Mouse (Mus musculus): ENCODE results near the gene Slc4a4. TPM values are rescaled to one million over a fixed set of nuclear protein-coding genes. Genes with fewer than 3 reads are reported as not detected.

Gene Slc4a4
- 4.6 and 4.7 TPM in 2 replicates for polyA plus RNA-seq (2015; fragmentation: Nextera tagmentation; extraction: Ambion mirVana)

- peak within 1 kb of the TSS; percentile 86 for H3K4me3 ChIP-seq (replicated peaks)
- under 1% methylated on average over 105 of the region's 119 CpGs for whole genome bisulfite sequencing
- ATAC-seq: peak; percentile 85
- peaks cover 11% of the 10 kb centered on the region; the same call in 1 of the 2 replicates for H3K4me1 ChIP-seq (replicated peaks)
- no peaks in the 10 kb centered on the region for H3K27me3 ChIP-seq (replicated peaks)
- peak within 1 kb of the TSS; percentile 95 for H3K4me2 ChIP-seq (replicated peaks)
- no peaks in the 10 kb centered on the region for H3K9me3 ChIP-seq
- peak within 1 kb of the TSS; percentile 76 for H3K9ac ChIP-seq
- H3K36me3 ChIP-seq: no peaks in the 10 kb centered on the region
- peak within 1 kb of the TSS; percentile 54; the same call in 1 of the 2 replicates for H3K27ac ChIP-seq
Measured at GRCm38 (mm10) chr5:88886668-88887555, at the start of gene Slc4a4. Gene Slc4a4 (plus strand): TSS chr5:88886818.

- 74% methylated on average over 5 of the region's 5 CpGs for WGBS
- no peaks in the 10 kb centered on the region for H3K9me3 ChIP-seq
- H3K4me2 ChIP-seq (replicated peaks): no peak overlapping the region
- H3K27ac ChIP-seq: no peak overlapping the region
- H3K27me3 ChIP-seq (replicated peaks): no peaks in the 10 kb centered on the region
- H3K4me3 ChIP-seq (replicated peaks): no peak overlapping the region
- H3K4me1 ChIP-seq (replicated peaks): no peaks in the 10 kb centered on the region
- H3K9ac ChIP-seq: no peak overlapping the region
- H3K36me3 ChIP-seq: no peaks in the 10 kb centered on the region
- no peak for ATAC-seq
Measured at GRCm38 (mm10) chr5:88840080-88840798, 46.4 kb upstream of the Slc4a4 start.

- Histone ChIP-seq H3K4me3 (replicated peaks) (no peak overlapping the region), H3K9me3 (no peaks in the 10 kb centered on the region), H3K4me1 (replicated peaks) (no peaks in the 10 kb centered on the region), H3K9ac (no peak overlapping the region), H3K36me3 (no peaks in the 10 kb centered on the region), H3K4me2 (replicated peaks) (no peak overlapping the region), H3K27me3 (replicated peaks) (no peaks in the 10 kb centered on the region), H3K27ac (no peak overlapping the region)
- 92% methylated on average over 3 of the region's 3 CpGs for WGBS
- ATAC-seq: no peak
Measured at GRCm38 (mm10) chr5:88857311-88857710, 29.3 kb upstream of the Slc4a4 start.

GRCm38 (mm10) chr5:88857801-88858200 is 28.8 kb upstream of the Slc4a4 start:
- Histone ChIP-seq H3K4me1 (replicated peaks) (no peaks in the 10 kb centered on the region), H3K27me3 (replicated peaks) (no peaks in the 10 kb centered on the region), H3K4me2 (replicated peaks) (no peak overlapping the region), H3K27ac (no peak overlapping the region), H3K9ac (no peak overlapping the region), H3K36me3 (no peaks in the 10 kb centered on the region), H3K4me3 (replicated peaks) (no peak overlapping the region), H3K9me3 (no peaks in the 10 kb centered on the region)
- 86% methylated on average over 4 of the region's 4 CpGs for WGBS
- no peak for ATAC-seq

GRCm38 (mm10) chr5:88858226-88858625 is 28.4 kb upstream of the Slc4a4 start:
- Histone ChIP-seq H3K9me3 (no peaks in the 10 kb centered on the region), H3K27ac (no peak overlapping the region), H3K36me3 (no peaks in the 10 kb centered on the region), H3K9ac (no peak overlapping the region), H3K4me3 (replicated peaks) (no peak overlapping the region), H3K4me1 (replicated peaks) (no peaks in the 10 kb centered on the region), H3K27me3 (replicated peaks) (no peaks in the 10 kb centered on the region), H3K4me2 (replicated peaks) (no peak overlapping the region)
- no peak for ATAC-seq
- 53% methylated on average over 4 of the region's 4 CpGs for WGBS

- Histone ChIP-seq H3K4me3 (replicated peaks) (no peak overlapping the region), H3K27me3 (replicated peaks) (no peaks in the 10 kb centered on the region), H3K9me3 (no peaks in the 10 kb centered on the region), H3K36me3 (no peaks in the 10 kb centered on the region), H3K4me1 (replicated peaks) (no peaks in the 10 kb centered on the region), H3K9ac (no peak overlapping the region), H3K4me2 (replicated peaks) (no peak overlapping the region), H3K27ac (no peak overlapping the region)
- 70% methylated on average over 3 of the region's 3 CpGs for WGBS
- no peak for ATAC-seq
Measured at GRCm38 (mm10) chr5:88862163-88862562, 24.5 kb upstream of the Slc4a4 start.

- Histone ChIP-seq H3K36me3 (no peaks in the 10 kb centered on the region), H3K4me2 (replicated peaks) (no peak overlapping the region), H3K27ac (no peak overlapping the region), H3K9me3 (no peaks in the 10 kb centered on the region), H3K4me1 (replicated peaks) (no peaks in the 10 kb centered on the region), H3K9ac (no peak overlapping the region), H3K27me3 (replicated peaks) (no peaks in the 10 kb centered on the region), H3K4me3 (replicated peaks) (no peak overlapping the region)
- WGBS: 93% methylated on average over 2 of the region's 2 CpGs
- ATAC-seq: no peak
Measured at GRCm38 (mm10) chr5:88862794-88863193, 23.8 kb upstream of the Slc4a4 start.

- Histone ChIP-seq H3K9ac (no peak overlapping the region), H3K36me3 (no peaks in the 10 kb centered on the region), H3K4me3 (replicated peaks) (no peak overlapping the region), H3K27me3 (replicated peaks) (no peaks in the 10 kb centered on the region), H3K27ac (no peak overlapping the region), H3K4me1 (replicated peaks) (peaks cover 11% of the 10 kb centered on the region; the same call in 1 of the 2 replicates), H3K9me3 (no peaks in the 10 kb centered on the region), H3K4me2 (replicated peaks) (no peak overlapping the region)
- ATAC-seq: no peak
- WGBS: 17% methylated on average over 3 of the region's 3 CpGs
Measured at GRCm38 (mm10) chr5:88884101-88884500, 2.5 kb upstream of the Slc4a4 start.

- H3K27me3 ChIP-seq (replicated peaks): no peaks in the 10 kb centered on the region
- H3K9me3 ChIP-seq: no peaks in the 10 kb centered on the region
- no peaks in the 10 kb centered on the region for H3K36me3 ChIP-seq
- 81% methylated on average over 3 of the region's 3 CpGs for WGBS
- H3K4me3 ChIP-seq (replicated peaks): no peak overlapping the region
- no peak overlapping the region for H3K9ac ChIP-seq
- no peak for ATAC-seq
- H3K4me2 ChIP-seq (replicated peaks): no peak overlapping the region
- H3K4me1 ChIP-seq (replicated peaks): peaks cover 11% of the 10 kb centered on the region; the same call in 1 of the 2 replicates
- H3K27ac ChIP-seq: no peak overlapping the region
Measured at GRCm38 (mm10) chr5:88885503-88885902, 1.1 kb upstream of the Slc4a4 start.

GRCm38 (mm10) chr5:88885944-88886343 is 674 bp upstream of the Slc4a4 start:
- no peaks in the 10 kb centered on the region for H3K27me3 ChIP-seq (replicated peaks)
- no peaks in the 10 kb centered on the region for H3K36me3 ChIP-seq
- no peak overlapping the region for H3K9ac ChIP-seq
- 48% methylated on average over 5 of the region's 5 CpGs for WGBS
- peak overlapping the region; percentile 95 for H3K4me2 ChIP-seq (replicated peaks)
- H3K9me3 ChIP-seq: no peaks in the 10 kb centered on the region
- peaks cover 11% of the 10 kb centered on the region; the same call in 1 of the 2 replicates for H3K4me1 ChIP-seq (replicated peaks)
- H3K27ac ChIP-seq: no peak overlapping the region
- ATAC-seq: no peak
- H3K4me3 ChIP-seq (replicated peaks): peak overlapping the region; percentile 86; the same call in 1 of the 2 replicates

- under 1% methylated on average over 11 of the region's 14 CpGs for WGBS
- Histone ChIP-seq H3K4me3 (replicated peaks) (peak overlapping the region; percentile 86), H3K4me1 (replicated peaks) (peaks cover 11% of the 10 kb centered on the region; the same call in 1 of the 2 replicates), H3K9ac (peak overlapping the region; percentile 76), H3K4me2 (replicated peaks) (peak overlapping the region; percentile 95), H3K36me3 (no peaks in the 10 kb centered on the region), H3K27me3 (replicated peaks) (no peaks in the 10 kb centered on the region), H3K9me3 (no peaks in the 10 kb centered on the region), H3K27ac (no peak overlapping the region)
- ATAC-seq: no peak
Measured at GRCm38 (mm10) chr5:88886349-88886667, 310 bp upstream of the Slc4a4 start.

GRCm38 (mm10) chr5:88887556-88888412 is 1.2 kb downstream of the Slc4a4 start:
- H3K4me1 ChIP-seq (replicated peaks): peaks cover 11% of the 10 kb centered on the region; the same call in 1 of the 2 replicates

More at GRCm38 (mm10) chr5:88887556-88888412, 1.2 kb downstream of the Slc4a4 start:
- Histone ChIP-seq H3K9me3 (no peaks in the 10 kb centered on the region), H3K4me3 (replicated peaks) (peak overlapping the region; percentile 86), H3K36me3 (no peaks in the 10 kb centered on the region), H3K27ac (peak overlapping the region; percentile 54), H3K4me2 (replicated peaks) (peak overlapping the region; percentile 95), H3K27me3 (replicated peaks) (no peaks in the 10 kb centered on the region), H3K9ac (peak overlapping the region; percentile 76)
- WGBS: 2% methylated on average over 29 of the region's 29 CpGs
- ATAC-seq: peak; percentile 66

Measured in intestine, embryonic 15.5 days (tissue).